Mouse (Mus musculus) heart, postnatal 0 days (tissue): ENCODE measurements around the gene Rbm24.

ENCODE experiments used
- CTCF ChIP-seq: IDR thresholded peaks from 2 replicates; pipeline ENCODE4 v1.5.1; 2016; ENCODE audit warnings: antibody characterized with exemption, control low read depth, low read depth
- EP300 ChIP-seq: IDR thresholded peaks from 2 replicates; pipeline ENCODE4 v1.6.1; 2016; ENCODE audit warnings: antibody characterized with exemption, low read depth

DNA sequence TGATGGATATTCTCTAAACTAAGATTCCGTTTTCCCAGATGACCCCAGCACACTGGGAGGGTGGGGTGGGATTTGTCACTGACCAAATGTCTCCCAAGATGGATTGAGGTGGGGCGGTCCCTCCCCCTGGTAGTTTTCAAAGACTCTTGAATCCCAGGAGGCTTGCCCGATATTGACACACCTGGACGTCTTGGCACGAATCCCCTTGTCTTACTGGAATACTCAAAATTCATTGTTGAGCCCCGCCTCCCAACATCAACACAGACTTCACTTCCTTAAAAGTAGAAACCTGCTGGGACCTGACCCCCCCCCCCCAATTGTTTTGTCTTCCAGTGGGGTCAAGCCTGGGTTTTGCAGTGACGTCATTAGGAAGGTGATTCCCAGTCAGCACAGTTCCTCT, 32.4 kb downstream of the Rbm24 start:
- TF ChIP-seq CTCF (no peak), EP300 (no peak)
